Mouse (Mus musculus): ENCODE measurements around the gene Pigp. TPM values are rescaled to one million over a fixed set of nuclear protein-coding genes. Genes with fewer than 3 reads are reported as not detected.

Gene Pigp
- total RNA-seq, 1 experiment: 30.5 TPM

GRCm38 (mm10) chr16:94314626-94315025 lies 57.0 kb downstream of the Pigp start:
- in situ Hi-C loops (cut with MboI; ENCODE audit: low sequenced_read_pairs in 2 of 2, unreplicated experiment in 2 of 2): no loop called here
- Histone ChIP-seq H3K4me1 (ENCODE audit: control insufficient read depth in 2 of 2, insufficient read depth in 2 of 2, low read length in 2 of 2, poor library complexity in 1 of 2) (peaks cover 0 to 6% of the 10 kb centered on the region in 2 experiments; a peak in 1 of 4 replicates), H3K36me3 (ENCODE audit: control insufficient read depth, insufficient read depth, low read length, poor library complexity, severe bottlenecking) (no peaks in the 10 kb centered on the region), H3K9ac (ENCODE audit: insufficient read depth, low read depth, low read length, poor library complexity, severe bottlenecking) (no peak overlapping the region), H3K4me3 (ENCODE audit: insufficient read depth in 1 of 2, low read depth in 1 of 2, low read length in 2 of 2, poor library complexity in 1 of 2, severe bottlenecking in 1 of 2) (no peak overlapping the region), H3K9me3 (ENCODE audit: control insufficient read depth, insufficient read depth, low read depth, low read length) (no peaks in the 10 kb centered on the region), H3K27ac (ENCODE audit: insufficient read depth, low read depth, low read length, poor library complexity, severe bottlenecking) (no peak overlapping the region)
- no peak for DNase-seq (ENCODE audit: low read depth, low spot score)
- TF ChIP-seq ZNF384 (IDR thresholded peaks at IDR 0.05; ENCODE audit: low read depth, low read length) (no peak), MAFK (IDR thresholded peaks at IDR 0.05; ENCODE audit: insufficient read depth, low read depth, low read length) (no peak), CHD2 (IDR thresholded peaks at IDR 0.05; ENCODE audit: low read depth, low read length) (no peak), HCFC1 (IDR thresholded peaks at IDR 0.05; ENCODE audit: borderline replicate concordance, insufficient read depth, low read length) (no peak), ZC3H11A (IDR thresholded peaks at IDR 0.05; ENCODE audit: borderline replicate concordance, low read depth, low read length) (no peak)

GRCm38 (mm10) chr16:94313229-94314030 lies 58.2 kb downstream of the Pigp start, which contains the start of gene Hlcs:
TSS of gene Hlcs (minus strand) at chr16:94313571.
- no peaks in the 10 kb centered on the region for H3K9me3 ChIP-seq (ENCODE audit: control insufficient read depth, insufficient read depth, low read depth, low read length)
- in situ Hi-C loops (cut with MboI; ENCODE audit: low sequenced_read_pairs in 2 of 2, unreplicated experiment in 2 of 2): no loop called here
- peak within 1 kb of the TSS; percentile 81 to 96 for H3K4me3 ChIP-seq (ENCODE audit: insufficient read depth in 1 of 2, low read depth in 1 of 2, low read length in 2 of 2, poor library complexity in 1 of 2, severe bottlenecking in 1 of 2)
- peak; percentile 92 for DNase-seq (ENCODE audit: low read depth, low spot score)
- H3K36me3 ChIP-seq (ENCODE audit: control insufficient read depth, insufficient read depth, low read length, poor library complexity, severe bottlenecking): no peaks in the 10 kb centered on the region
- H3K9ac ChIP-seq (ENCODE audit: insufficient read depth, low read depth, low read length, poor library complexity, severe bottlenecking): peak within 1 kb of the TSS; percentile 99
- H3K4me1 ChIP-seq (ENCODE audit: control insufficient read depth in 2 of 2, insufficient read depth in 2 of 2, low read length in 2 of 2, poor library complexity in 1 of 2): peaks cover 0 to 6% of the 10 kb centered on the region in 2 experiments; a peak in 1 of 4 replicates
- no peak for TF ChIP-seq ZC3H11A (IDR thresholded peaks at IDR 0.05; ENCODE audit: borderline replicate concordance, low read depth, low read length)
- no peak for TF ChIP-seq CHD2 (IDR thresholded peaks at IDR 0.05; ENCODE audit: low read depth, low read length)
- peak; percentile 60; the same call in 1 of the 2 replicates for TF ChIP-seq HCFC1 (IDR thresholded peaks at IDR 0.05; ENCODE audit: borderline replicate concordance, insufficient read depth, low read length)
- no peak for TF ChIP-seq ZNF384 (IDR thresholded peaks at IDR 0.05; ENCODE audit: low read depth, low read length)
- no peak for TF ChIP-seq MAFK (IDR thresholded peaks at IDR 0.05; ENCODE audit: insufficient read depth, low read depth, low read length)
- H3K27ac ChIP-seq (ENCODE audit: insufficient read depth, low read depth, low read length, poor library complexity, severe bottlenecking): peak within 1 kb of the TSS; percentile 89

GRCm38 (mm10) chr16:94312663-94313228 lies 58.9 kb downstream of the Pigp start:
- Histone ChIP-seq H3K36me3 (ENCODE audit: control insufficient read depth, insufficient read depth, low read length, poor library complexity, severe bottlenecking) (no peaks in the 10 kb centered on the region), H3K4me1 (ENCODE audit: control insufficient read depth in 2 of 2, insufficient read depth in 2 of 2, low read length in 2 of 2, poor library complexity in 1 of 2) (peaks cover 0 to 6% of the 10 kb centered on the region in 2 experiments; a peak in 1 of 4 replicates), H3K27ac (ENCODE audit: insufficient read depth, low read depth, low read length, poor library complexity, severe bottlenecking) (peak overlapping the region; percentile 83), H3K4me3 (ENCODE audit: insufficient read depth in 1 of 2, low read depth in 1 of 2, low read length in 2 of 2, poor library complexity in 1 of 2, severe bottlenecking in 1 of 2) (peak overlapping the region; percentile 81 to 96), H3K9me3 (ENCODE audit: control insufficient read depth, insufficient read depth, low read depth, low read length) (no peaks in the 10 kb centered on the region), H3K9ac (ENCODE audit: insufficient read depth, low read depth, low read length, poor library complexity, severe bottlenecking) (peak overlapping the region; percentile 95)
- peak; percentile 97 for TF ChIP-seq ZNF384 (IDR thresholded peaks at IDR 0.05; ENCODE audit: low read depth, low read length)
- TF ChIP-seq HCFC1 (IDR thresholded peaks at IDR 0.05; ENCODE audit: borderline replicate concordance, insufficient read depth, low read length): no peak
- DNase-seq (ENCODE audit: low read depth, low spot score): peak; percentile 78
- in situ Hi-C loops (cut with MboI; ENCODE audit: low sequenced_read_pairs in 2 of 2, unreplicated experiment in 2 of 2): no loop called here

- H3K27ac ChIP-seq (ENCODE audit: insufficient read depth, low read depth, low read length, poor library complexity, severe bottlenecking): no peak overlapping the region
- H3K4me1 ChIP-seq (ENCODE audit: control insufficient read depth in 2 of 2, insufficient read depth in 2 of 2, low read length in 2 of 2, poor library complexity in 1 of 2): peaks cover 0 to 6% of the 10 kb centered on the region in 2 experiments; a peak in 1 of 4 replicates
- TF ChIP-seq HCFC1 (IDR thresholded peaks at IDR 0.05; ENCODE audit: borderline replicate concordance, insufficient read depth, low read length) (no peak), MAFK (IDR thresholded peaks at IDR 0.05; ENCODE audit: insufficient read depth, low read depth, low read length) (no peak), CHD2 (IDR thresholded peaks at IDR 0.05; ENCODE audit: low read depth, low read length) (no peak), ZNF384 (IDR thresholded peaks at IDR 0.05; ENCODE audit: low read depth, low read length) (no peak), ZC3H11A (IDR thresholded peaks at IDR 0.05; ENCODE audit: borderline replicate concordance, low read depth, low read length) (no peak)
- H3K9ac ChIP-seq (ENCODE audit: insufficient read depth, low read depth, low read length, poor library complexity, severe bottlenecking): no peak overlapping the region
- DNase-seq (ENCODE audit: low read depth, low spot score): no peak
- no peaks in the 10 kb centered on the region for H3K9me3 ChIP-seq (ENCODE audit: control insufficient read depth, insufficient read depth, low read depth, low read length)
- peak overlapping the region in 1 of 2 experiments; percentile 81; a peak in 2 of 4 replicates for H3K4me3 ChIP-seq (ENCODE audit: insufficient read depth in 1 of 2, low read depth in 1 of 2, low read length in 2 of 2, poor library complexity in 1 of 2, severe bottlenecking in 1 of 2)
- no peaks in the 10 kb centered on the region for H3K36me3 ChIP-seq (ENCODE audit: control insufficient read depth, insufficient read depth, low read length, poor library complexity, severe bottlenecking)
- in situ Hi-C loops (cut with MboI; ENCODE audit: low sequenced_read_pairs in 2 of 2, unreplicated experiment in 2 of 2): no loop called here
Measured at GRCm38 (mm10) chr16:94311931-94312330, 59.7 kb downstream of the Pigp start.
